Mouse (Mus musculus): ENCODE data around the gene Btnl4.
"Not testable (repeated sequence)": the region's sequence is repeated elsewhere in the genome, so short reads cannot be mapped to it uniquely, and the experiment has no call there.

Gene Btnl4

DNA sequence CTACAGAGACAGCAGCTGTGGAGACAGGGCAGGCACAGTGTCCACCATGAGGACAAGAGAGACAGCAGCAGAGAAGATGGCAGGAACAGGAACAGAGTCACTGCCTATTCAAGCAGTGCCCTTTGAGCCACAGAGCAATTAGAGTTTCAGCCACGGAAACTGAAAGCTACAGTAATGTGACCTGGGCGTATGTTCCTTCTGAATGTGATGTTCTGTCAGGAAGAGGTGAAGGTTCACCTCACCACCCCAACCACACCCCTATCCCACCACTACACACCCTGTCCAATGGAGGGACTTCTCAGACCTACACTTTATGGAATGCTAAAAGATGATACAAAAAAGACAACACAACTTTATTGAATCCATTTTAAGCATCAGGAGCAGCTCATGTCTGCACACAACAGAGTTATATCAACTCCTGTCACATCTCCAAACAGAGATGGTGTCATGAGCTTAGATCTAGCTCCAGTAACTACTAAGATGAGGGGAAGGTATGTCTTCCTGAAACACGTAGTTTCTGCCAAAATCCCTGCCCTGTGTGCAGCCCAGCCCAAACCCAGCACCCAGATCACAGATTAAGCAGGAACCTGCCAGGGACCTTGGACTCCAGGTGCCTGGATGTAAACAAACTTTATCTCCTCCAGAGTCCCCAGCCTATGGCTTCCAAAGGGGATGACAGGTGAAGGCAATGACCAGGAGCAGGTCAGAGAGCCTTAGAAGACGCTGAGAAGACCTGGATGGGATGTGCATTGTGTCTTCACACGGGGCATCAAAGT, at the start of gene Btnl4:
Gene Btnl4 (minus strand): TSS at position 81 of the 776 bp plus-strand sequence.
- DNase-seq (ENCODE audit: low spot score in 2 of 2), result not testable (repeated sequence)

DNA sequence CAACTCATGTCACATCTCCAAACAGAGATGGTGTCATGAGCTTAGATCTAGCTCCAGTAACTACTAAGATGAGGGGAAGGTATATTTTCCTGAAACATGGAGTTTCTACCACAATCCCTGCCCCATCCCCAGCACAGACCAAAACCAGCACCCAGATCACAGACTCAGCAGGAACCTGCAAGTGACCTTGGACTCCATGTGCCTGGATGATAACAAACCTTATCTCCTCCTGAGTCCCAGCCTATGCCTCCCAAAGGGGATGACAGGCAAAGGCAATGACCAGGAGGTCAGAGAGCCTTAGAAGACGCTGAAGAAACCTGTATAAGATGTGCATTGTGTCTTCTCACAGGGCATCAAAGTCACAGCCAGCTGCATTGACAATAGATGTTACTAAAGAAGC, 41.9 kb upstream of the Btnl4 start:
- no peak for DNase-seq (ENCODE audit: low spot score in 2 of 2)

- not testable (repeated sequence) for DNase-seq (ENCODE audit: low spot score in 2 of 2)
Observed at GRCm38 (mm10) chr17:34518571-34518970, 41.5 kb upstream of the Btnl4 start.

DNA sequence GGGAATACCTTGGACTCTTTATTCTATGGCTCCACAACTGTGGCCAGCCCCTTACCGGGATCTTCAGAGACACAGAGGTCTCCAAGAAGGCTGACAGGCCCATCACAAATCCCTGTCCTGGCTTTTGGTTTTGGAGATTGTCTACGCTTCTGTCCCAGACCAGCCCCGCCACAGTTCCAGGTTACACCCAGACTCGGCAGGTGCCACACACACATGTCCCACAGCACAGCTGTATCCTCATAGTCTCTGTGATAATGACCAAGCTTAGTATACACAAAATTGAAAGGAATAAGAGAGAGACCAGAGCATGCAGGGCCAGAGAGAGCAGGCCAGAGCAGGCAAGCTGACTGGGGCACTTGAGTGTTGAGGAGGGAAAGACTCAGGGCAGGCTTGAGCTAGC, 40.7 kb upstream of the Btnl4 start:
- DNase-seq (ENCODE audit: low spot score in 2 of 2), result no peak

- DNase-seq (ENCODE audit: low spot score in 2 of 2), result no peak
Observed at GRCm38 (mm10) chr17:34517252-34517651, 40.1 kb upstream of the Btnl4 start, which contains the start of gene Btnl6. Gene Btnl6 (minus strand): TSS chr17:34517352.

DNA sequence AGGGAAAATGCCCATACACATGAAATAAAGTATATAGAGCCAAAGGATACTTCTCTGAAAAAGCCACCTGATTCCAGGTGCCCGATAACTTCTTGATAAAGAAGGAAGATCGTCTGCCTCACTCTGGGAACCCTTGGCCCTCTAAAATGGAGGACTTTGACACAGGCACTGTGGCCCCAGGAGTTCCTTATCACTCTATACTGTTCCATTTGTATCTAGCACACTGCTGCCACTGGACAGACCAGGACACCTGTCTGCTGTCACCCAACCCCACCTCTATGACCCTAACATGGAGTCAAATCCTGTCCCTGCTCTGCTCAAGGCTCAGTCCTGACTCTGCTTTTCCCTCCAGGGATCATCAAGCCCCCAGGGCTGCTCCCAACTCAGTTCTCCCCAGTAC, 39.4 kb upstream of the Btnl4 start:
- no peak for DNase-seq (ENCODE audit: low spot score in 2 of 2)

DNA sequence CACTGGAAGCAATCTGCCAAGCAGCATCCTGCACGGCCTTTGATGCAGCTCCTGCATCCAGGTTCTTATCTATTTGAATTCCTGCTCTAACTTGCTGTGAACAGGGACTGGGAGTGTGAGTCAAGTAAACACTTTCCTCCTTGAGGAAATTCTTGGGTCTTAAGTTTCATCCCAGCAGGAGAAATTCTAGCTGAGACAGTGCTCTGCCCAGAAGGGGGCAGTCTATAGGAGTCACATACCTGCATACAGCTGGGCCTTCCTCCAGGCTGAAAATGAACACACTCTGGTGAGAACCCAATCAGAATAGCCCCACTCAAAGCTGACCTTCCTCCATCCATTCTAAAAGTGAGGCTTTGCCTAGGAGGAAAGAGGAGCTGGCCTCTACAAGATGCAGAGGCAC, 34.6 kb upstream of the Btnl4 start:
- not testable (repeated sequence) for DNase-seq (ENCODE audit: low spot score in 2 of 2)

DNA sequence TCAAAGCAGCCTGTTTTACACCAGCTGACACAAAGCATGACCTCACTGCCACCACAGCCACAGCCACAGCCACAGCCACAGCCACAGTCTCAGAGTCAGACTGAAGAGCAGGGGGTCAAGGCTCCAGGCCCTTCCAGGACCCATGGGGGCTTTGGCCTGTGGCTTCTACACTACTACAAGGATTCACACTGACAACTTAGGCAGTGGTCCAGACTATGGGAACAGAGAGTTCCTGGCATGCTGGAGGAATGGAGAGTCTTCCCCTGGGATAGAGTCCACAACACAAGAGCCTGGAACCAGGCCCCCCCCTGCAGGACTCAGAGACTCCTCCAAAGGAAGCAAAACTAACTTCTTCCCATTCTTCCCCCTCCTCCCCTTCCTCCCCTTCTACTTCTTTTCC, 30.5 kb upstream of the Btnl4 start:
- no peak for DNase-seq (ENCODE audit: low spot score in 2 of 2)

- not testable (repeated sequence) for DNase-seq (ENCODE audit: low spot score in 2 of 2)
Observed at GRCm38 (mm10) chr17:34497726-34498125, 20.6 kb upstream of the Btnl4 start.

- not testable (repeated sequence) for DNase-seq (ENCODE audit: low spot score in 2 of 2)
Observed at GRCm38 (mm10) chr17:34497319-34497718, 20.2 kb upstream of the Btnl4 start.

- DNase-seq (ENCODE audit: low spot score in 2 of 2), result no peak
Observed at GRCm38 (mm10) chr17:34496539-34496938, 19.4 kb upstream of the Btnl4 start.

DNA sequence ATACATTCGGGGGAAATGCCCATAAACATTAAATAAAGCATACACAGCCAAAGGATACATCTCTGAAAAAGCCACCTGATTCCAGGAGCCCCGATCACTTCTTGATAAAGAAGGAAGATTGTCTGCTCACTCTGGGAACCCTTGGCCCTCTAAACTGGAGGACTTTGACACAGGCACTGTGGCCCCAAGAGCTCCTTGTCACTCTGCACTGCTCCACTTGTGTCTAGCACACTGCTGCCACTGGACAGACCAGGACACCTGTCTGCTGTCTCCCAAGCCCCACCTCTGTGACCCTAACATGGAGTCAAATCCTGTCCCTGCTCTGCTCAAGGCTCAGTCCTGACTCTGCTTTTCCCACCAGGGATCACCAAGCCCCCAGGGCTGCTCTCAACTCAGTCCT, 18.0 kb upstream of the Btnl4 start:
- DNase-seq (ENCODE audit: low spot score in 2 of 2), result not testable (repeated sequence)

DNA sequence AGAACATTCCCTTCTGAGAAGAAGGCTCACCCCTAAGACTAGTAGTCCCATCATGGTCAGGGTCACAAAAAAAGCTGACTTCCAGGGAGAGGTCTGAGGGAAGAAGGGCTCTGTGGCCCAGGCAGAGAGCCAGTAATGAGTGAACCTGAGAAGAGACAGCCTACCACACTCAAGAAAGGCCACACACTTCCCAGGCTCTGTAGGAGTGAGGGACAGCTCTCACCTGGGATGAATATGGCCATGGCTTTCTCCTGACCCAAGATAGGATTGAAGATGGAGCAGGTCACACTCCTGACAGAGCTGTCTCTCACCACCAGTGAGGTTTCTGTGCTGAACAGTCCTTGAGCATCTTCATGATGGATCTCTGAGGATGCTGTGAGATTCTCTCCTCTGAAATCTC, 15.7 kb upstream of the Btnl4 start:
- DNase-seq (ENCODE audit: low spot score in 2 of 2), result no peak

DNA sequence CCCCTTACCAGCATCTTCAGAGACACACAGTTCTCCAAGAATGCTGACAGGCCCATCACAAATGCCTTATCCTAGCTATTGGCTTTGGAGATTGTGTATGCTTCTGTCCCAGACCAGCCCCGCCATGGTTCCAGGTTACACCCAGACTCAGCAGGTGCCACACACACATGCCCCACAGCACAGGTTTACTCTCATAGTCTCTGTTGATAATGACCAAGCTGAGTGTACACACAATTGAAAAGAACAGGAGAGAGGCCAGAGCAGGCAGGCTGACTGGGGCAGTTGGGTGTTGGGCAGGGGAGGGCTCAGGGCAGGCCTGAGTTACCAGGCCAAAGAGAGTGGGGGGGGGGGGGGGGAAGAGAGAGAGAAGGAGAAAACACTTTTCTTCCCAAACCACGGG, 691 bp downstream of the Btnl4 start:
- DNase-seq (ENCODE audit: low spot score in 2 of 2), result no peak

DNA sequence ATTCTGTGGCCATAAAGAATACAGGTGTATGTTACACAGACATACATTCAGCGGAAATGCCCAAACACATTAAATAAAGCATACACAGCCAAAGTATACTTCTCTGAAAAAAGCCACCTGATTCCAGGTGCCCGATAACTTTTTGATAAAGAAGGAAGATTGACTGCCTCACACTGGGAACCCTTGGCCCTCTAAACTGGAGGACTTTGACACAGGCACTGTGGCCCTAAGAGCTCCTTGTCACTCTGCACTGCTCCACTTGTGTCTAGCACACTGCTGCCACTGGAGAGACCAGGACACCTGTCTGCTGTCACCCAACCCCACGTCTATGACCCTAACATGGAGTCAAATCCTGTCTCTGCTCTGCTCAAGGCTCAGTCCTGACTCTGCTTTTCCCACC, 2.1 kb downstream of the Btnl4 start:
- DNase-seq (ENCODE audit: low spot score in 2 of 2), result no peak

DNA sequence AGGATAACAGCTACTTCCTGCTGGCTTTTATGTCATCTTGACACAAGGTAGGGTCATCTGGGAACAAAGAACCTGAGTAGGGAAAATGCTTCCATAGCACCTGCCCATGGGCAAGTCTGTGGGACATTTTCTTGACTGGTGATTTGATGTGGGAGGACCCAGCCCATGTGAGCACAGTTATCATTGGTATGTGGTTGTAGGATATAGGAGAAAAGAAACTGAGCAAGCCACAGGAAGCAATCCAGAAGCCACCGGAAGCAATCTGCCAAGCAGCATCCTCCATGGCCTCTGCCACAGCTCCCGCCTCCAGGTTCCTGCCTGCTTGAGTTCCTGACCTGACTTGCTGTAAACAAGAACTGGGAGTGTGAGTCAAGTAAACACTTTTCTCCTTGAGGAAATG, 6.6 kb downstream of the Btnl4 start:
- DNase-seq (ENCODE audit: low spot score in 2 of 2), result no peak

- not testable (repeated sequence) for DNase-seq (ENCODE audit: low spot score in 2 of 2)
Observed at GRCm38 (mm10) chr17:34465906-34466305, 11.2 kb downstream of the Btnl4 start.

GRCm38 (mm10) chr17:34459255-34459654, 17.9 kb downstream of the Btnl4 start:
- DNase-seq (ENCODE audit: low spot score in 2 of 2), result no peak

DNA sequence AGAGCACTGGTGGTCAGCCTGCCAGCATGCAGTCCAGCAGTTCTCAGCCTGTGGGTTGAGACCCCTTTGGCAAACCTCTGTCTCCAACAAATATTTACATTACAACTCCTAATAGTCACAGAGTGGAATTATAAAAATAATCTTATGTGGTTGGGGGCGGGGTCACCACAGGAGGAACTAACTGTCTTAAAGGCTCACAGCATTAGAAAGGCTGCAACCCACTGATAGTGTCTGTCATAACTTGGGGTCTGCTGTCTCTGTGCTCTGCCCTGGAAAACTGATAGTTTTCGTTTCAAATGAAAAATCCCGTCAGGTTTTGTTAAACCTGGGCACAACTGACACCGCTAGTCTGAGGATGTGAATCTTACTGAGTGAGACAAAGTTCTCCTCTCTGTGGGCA, 19.4 kb downstream of the Btnl4 start:
- DNase-seq (ENCODE audit: low spot score in 2 of 2), result no peak

- DNase-seq (ENCODE audit: low spot score in 2 of 2), result no peak
Observed at GRCm38 (mm10) chr17:34448473-34449041, 28.6 kb downstream of the Btnl4 start.

DNA sequence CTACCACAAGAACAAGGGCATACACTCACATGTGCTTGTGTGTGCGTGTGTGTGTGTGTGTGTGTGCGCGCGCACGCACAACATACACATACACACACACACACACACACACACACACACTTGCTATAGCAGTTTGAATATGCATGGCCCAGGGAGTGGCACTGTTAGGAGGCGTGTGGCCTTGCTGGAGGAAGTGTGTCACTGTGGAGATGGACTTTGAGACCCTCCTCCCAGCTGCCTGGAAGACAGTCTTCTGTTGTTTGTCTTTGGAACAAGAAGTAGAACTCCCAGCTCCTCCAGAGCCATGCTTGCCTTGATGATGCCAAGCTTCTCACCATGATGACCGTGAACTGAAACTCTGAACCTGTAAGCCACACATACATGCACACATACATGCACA, 35.1 kb downstream of the Btnl4 start:
- DNase-seq (ENCODE audit: low spot score in 2 of 2), result no peak

GRCm38 (mm10) chr17:34439795-34440194, 37.3 kb downstream of the Btnl4 start:
- no peak for DNase-seq (ENCODE audit: low spot score in 2 of 2)

DNA sequence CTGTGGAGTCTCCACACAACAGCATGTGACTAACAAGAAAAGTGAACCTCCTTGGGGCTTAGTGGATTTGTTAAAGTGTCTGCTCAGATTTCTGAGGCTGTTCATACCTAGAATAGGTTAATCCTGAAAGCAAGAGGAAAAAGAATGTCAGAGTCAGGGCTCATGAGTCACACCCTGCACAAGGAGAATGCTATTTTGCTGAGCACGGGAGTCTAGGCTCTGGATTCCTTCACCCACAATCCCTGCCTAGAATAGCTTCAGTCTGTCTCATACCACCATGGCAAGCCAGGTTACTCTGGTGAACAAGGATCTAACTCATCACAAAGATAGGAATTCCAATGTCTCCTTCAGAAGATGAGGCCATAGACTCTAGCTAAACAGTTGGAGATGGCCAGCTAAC, 38.5 kb downstream of the Btnl4 start:
- no peak for DNase-seq (ENCODE audit: low spot score in 2 of 2)

DNA sequence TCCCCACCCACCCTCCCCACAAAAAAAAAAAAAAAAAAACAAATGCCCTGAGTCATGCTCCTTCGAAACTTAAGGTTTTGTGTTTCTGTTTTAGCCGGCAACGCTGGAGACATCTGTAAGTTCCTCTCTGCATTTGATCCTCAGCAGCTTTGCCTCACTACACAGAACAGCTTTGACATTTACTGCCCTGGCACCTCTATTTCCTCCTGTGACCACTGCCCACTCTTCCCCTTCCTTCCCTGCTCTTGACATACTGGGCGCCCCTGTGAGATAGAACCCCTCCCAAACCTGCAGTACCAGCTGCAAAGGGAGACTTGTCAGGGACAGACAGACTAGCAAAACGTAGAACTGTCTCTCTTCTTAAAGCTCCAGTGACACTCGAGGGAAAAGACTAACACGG, 39.5 kb downstream of the Btnl4 start:
- DNase-seq (ENCODE audit: low spot score in 2 of 2), result no peak

Measured in spleen, postnatal 14 days (tissue).